Mouse (Mus musculus): ENCODE measurements at regions not wholly inside any gene's neighbourhood (a gene's known extent, or its start where the extent isn't known, plus 50 kb on each side); places are given as distances from the start of the nearest gene placed in this dataset.

GRCm38 (mm10) chr12:92137539-92137938 is 288.6 kb upstream of the Sel1l start:
- no peak for DNase-seq

GRCm38 (mm10) chr12:92127648-92128047 is 278.7 kb upstream of the Sel1l start:
- no peak for DNase-seq

GRCm38 (mm10) chr12:92120164-92120815 is 271.3 kb upstream of the Sel1l start:
- DNase-seq, result no peak

GRCm38 (mm10) chr12:92109615-92110014 is 260.7 kb upstream of the Sel1l start:
- peak; percentile 18 for DNase-seq

- DNase-seq, result no peak
These were observed 251.1 kb upstream of the Sel1l start for GRCm38 (mm10) chr12:92100080-92100479.

GRCm38 (mm10) chr12:92092794-92093365 is 243.9 kb upstream of the Sel1l start:
- peak; percentile 6 for DNase-seq

GRCm38 (mm10) chr12:92073209-92073608 is 224.3 kb upstream of the Sel1l start:
- DNase-seq, result no peak

- no peak for DNase-seq
These were observed 213.8 kb upstream of the Sel1l start for GRCm38 (mm10) chr12:92062731-92063130.

- DNase-seq, result no peak
These were observed 191.5 kb upstream of the Sel1l start for GRCm38 (mm10) chr12:92040481-92040880.

- DNase-seq, result no peak
These were observed 180.2 kb upstream of the Sel1l start for GRCm38 (mm10) chr12:92029192-92029591.

- DNase-seq, result no peak
These were observed 179.4 kb upstream of the Sel1l start for GRCm38 (mm10) chr12:92028354-92028753.

- DNase-seq, result no peak
These were observed 175.7 kb upstream of the Sel1l start for GRCm38 (mm10) chr12:92024461-92025218.

GRCm38 (mm10) chr12:92019593-92020224 is 170.8 kb upstream of the Sel1l start:
- no peak for DNase-seq

GRCm38 (mm10) chr12:92015373-92015772 is 166.4 kb upstream of the Sel1l start:
- no peak for DNase-seq

GRCm38 (mm10) chr12:92013979-92014378 is 165.0 kb upstream of the Sel1l start:
- DNase-seq, result no peak

GRCm38 (mm10) chr12:92013244-92013643 is 164.3 kb upstream of the Sel1l start:
- peak; percentile 51 for DNase-seq

- no peak for DNase-seq
These were observed 155.6 kb upstream of the Sel1l start for GRCm38 (mm10) chr12:92004391-92005094.

GRCm38 (mm10) chr12:91999031-91999430 is 150.1 kb upstream of the Sel1l start:
- no peak for DNase-seq

GRCm38 (mm10) chr12:91997404-91997803 is 148.4 kb upstream of the Sel1l start:
- no peak for DNase-seq

GRCm38 (mm10) chr12:91995545-91995944 is 146.6 kb upstream of the Sel1l start:
- no peak for DNase-seq

GRCm38 (mm10) chr12:91986448-91986847 is 137.5 kb upstream of the Sel1l start:
- DNase-seq, result no peak

GRCm38 (mm10) chr12:91980321-91980720 is 131.4 kb upstream of the Sel1l start:
- DNase-seq, result no peak

- DNase-seq, result no peak
These were observed 122.1 kb upstream of the Sel1l start for GRCm38 (mm10) chr12:91971045-91971444.
